Mouse (Mus musculus) embryonic fibroblast, embryonic 13.5 days (primary cell): ENCODE measurements around the gene Sdc4. TPM values are rescaled to one million over a fixed set of nuclear protein-coding genes. Genes with fewer than 3 reads are reported as not detected.

Source experiments
- H3K27ac ChIP-seq: 2 replicates; pipeline ENCODE4 v1.5.1; 2012; ENCODE audit warnings: low read length, control low read depth, inconsistent platforms; ENCODE audit not compliant: insufficient read depth
- H3K4me1 ChIP-seq: 2 replicates; pipeline ENCODE4 v1.6.1; 2011; ENCODE audit warnings: low read length; ENCODE audit not compliant: control insufficient read depth, insufficient read depth
- H3K4me3 ChIP-seq: 2 replicates; pipeline ENCODE4 v1.5.1; 2011; ENCODE audit warnings: mild to moderate bottlenecking, control low read depth, low read length; ENCODE audit not compliant: insufficient read depth
- CTCF ChIP-seq: IDR thresholded peaks from 2 replicates; pipeline ENCODE4 v1.5.1; 2011; ENCODE audit warnings: mild to moderate bottlenecking, control low read depth, low read length, moderate library complexity, borderline replicate concordance; ENCODE audit not compliant: insufficient read depth
- POLR2A ChIP-seq: IDR thresholded peaks from 2 replicates; pipeline ENCODE4 v1.6.1; 2011; ENCODE audit warnings: low read depth, mild to moderate bottlenecking, control low read depth, low read length, moderate library complexity
- polyA plus RNA-seq: library from polyadenylated mRNA; stranded (reverse); fragments of >200 nt; gene quantifications from 2 replicates; pipeline ENCODE4 v1.2.4, GENCODE M21; 2011; ENCODE audit warnings: low read depth; ENCODE audit not compliant: missing spikeins, insufficient read length

Gene Sdc4
- polyA plus RNA-seq, 1 experiment = 248 TPM

GRCm38 (mm10) chr2:164460745-164461551 is 17.3 kb upstream of the Sdc4 start, which contains the start of gene Gm20458:
Gene Gm20458, plus strand, starts transcription at chr2:164460967.
- peak; percentile 81 for TF ChIP-seq POLR2A
- peak; percentile 44; the same call in 1 of the 2 replicates for TF ChIP-seq CTCF
- H3K4me1 ChIP-seq = peaks cover 9% of the 10 kb centered on the region
- H3K27ac ChIP-seq = peak within 1 kb of the TSS; percentile 29; the same call in 1 of the 2 replicates
- peak within 1 kb of the TSS; percentile 69 for H3K4me3 ChIP-seq

- no peak overlapping the region for H3K4me3 ChIP-seq
- H3K4me1 ChIP-seq = peaks cover 9% of the 10 kb centered on the region
- H3K27ac ChIP-seq = no peak overlapping the region
- TF ChIP-seq POLR2A (no peak), CTCF (no peak)
These were observed 14.8 kb upstream of the Sdc4 start for GRCm38 (mm10) chr2:164458535-164458934.

- Histone ChIP-seq H3K4me3 (no peak overlapping the region), H3K4me1 (peaks cover 9% of the 10 kb centered on the region), H3K27ac (no peak overlapping the region)
- TF ChIP-seq CTCF = no peak
These were observed 14.3 kb upstream of the Sdc4 start for GRCm38 (mm10) chr2:164457942-164458341.

GRCm38 (mm10) chr2:164456864-164457300 is 13.2 kb upstream of the Sdc4 start, which contains the start of gene Sys1:
Gene Sys1, plus strand, starts transcription at chr2:164456964.
- H3K4me1 ChIP-seq = peaks cover 15% of the 10 kb centered on the region
- TF ChIP-seq CTCF (no peak), POLR2A (no peak)
- peak within 1 kb of the TSS; percentile 98 for H3K27ac ChIP-seq
- no peak within 1 kb of the TSS for H3K4me3 ChIP-seq

- TF ChIP-seq POLR2A (no peak), CTCF (no peak)
- Histone ChIP-seq H3K4me3 (no peak overlapping the region), H3K27ac (peak overlapping the region; percentile 98), H3K4me1 (peaks cover 16% of the 10 kb centered on the region)
These were observed 12.7 kb upstream of the Sdc4 start for GRCm38 (mm10) chr2:164456413-164456812.

- Histone ChIP-seq H3K4me3 (no peak overlapping the region), H3K27ac (peak overlapping the region; percentile 98), H3K4me1 (peaks cover 16% of the 10 kb centered on the region)
- TF ChIP-seq POLR2A (no peak), CTCF (no peak)
These were observed 11.9 kb upstream of the Sdc4 start for GRCm38 (mm10) chr2:164455421-164456190.

- peak overlapping the region; percentile 98 for H3K27ac ChIP-seq
- peaks cover 16% of the 10 kb centered on the region for H3K4me1 ChIP-seq
- TF ChIP-seq CTCF (no peak), POLR2A (no peak)
- no peak overlapping the region for H3K4me3 ChIP-seq
These were observed 11.2 kb upstream of the Sdc4 start for GRCm38 (mm10) chr2:164454846-164455245.

- Histone ChIP-seq H3K4me3 (no peak overlapping the region), H3K27ac (peak overlapping the region; percentile 21; the same call in 1 of the 2 replicates), H3K4me1 (peaks cover 16% of the 10 kb centered on the region)
- TF ChIP-seq POLR2A (no peak), CTCF (no peak)
These were observed 10.3 kb upstream of the Sdc4 start for GRCm38 (mm10) chr2:164453887-164454500.

- peaks cover 16% of the 10 kb centered on the region for H3K4me1 ChIP-seq
- no peak overlapping the region for H3K27ac ChIP-seq
- no peak overlapping the region for H3K4me3 ChIP-seq
- TF ChIP-seq CTCF = no peak
- TF ChIP-seq POLR2A = no peak
These were observed 9.5 kb upstream of the Sdc4 start for GRCm38 (mm10) chr2:164453047-164453757.
